30 mouse cellular contexts compared by ENCODE assay signal in genomic region chr2:25842161-25842560, GRCm38 (mm10). TPM values are rescaled to one million over a fixed set of nuclear protein-coding genes. Genes with fewer than 3 reads are reported as not detected.
DNase-seq lines count a peak whose midpoint lies in the region; ATAC-seq and TF ChIP-seq lines count a peak whose summit lies in the region.
"Had no signal": no experiment of that assay in that cellular context is flagged by ENCODE, and none has a peak within 500 bp of the region (broad histone marks: within the 10 kb centered on the region; RNA-seq: fewer than 3 reads in every experiment).

No protein-coding gene starts in this region.

- H3K4me1 ChIP-seq in forebrain, embryonic 10.5 days: peaks cover 21% of the 10 kb centered on the region
- H3K4me1 ChIP-seq in forebrain, embryonic 16.5 days (replicated peaks; ENCODE audit: control insufficient read depth, insufficient read depth, low read length): peaks cover 5% of the 10 kb centered on the region
- H3K4me1 ChIP-seq: heart, embryonic 12.5 days; liver, embryonic 13.5 days; midbrain, embryonic 13.5 days had no signal

- H3ac ChIP-seq in C2C12 (ENCODE audit: control insufficient read depth, insufficient read length, low read depth): no peak overlapping the region

- intact Hi-C loops in left cerebral cortex, adult 2 months (cut with DNase I): loop anchor here (2.0 kb wide), 1 partner anchor 23 kb away; no protein-coding TSS in a partner anchor
- intact Hi-C loops in left cerebral cortex, postnatal 14 days (cut with DNase I): no loop called here

- H3K27ac ChIP-seq in forebrain, embryonic 10.5 days: peak overlapping the region; percentile 67
- H3K27ac ChIP-seq in forebrain, embryonic 16.5 days (ENCODE audit: low read length): no peak overlapping the region
- no peak overlapping the region for H3K27ac ChIP-seq in left cerebral cortex, adult 2 months
- H3K27ac ChIP-seq: embryonic facial prominence, embryonic 10.5 days; liver, embryonic 13.5 days; midbrain, embryonic 13.5 days; neural tube, embryonic 12.5 days; stomach, postnatal 0 days had no signal

- ATAC-seq in forebrain, embryonic 16.5 days: no peak
- ATAC-seq: intestine, postnatal 0 days; midbrain, embryonic 13.5 days had no signal

- no peaks in the 10 kb centered on the region for H3K36me3 ChIP-seq in forebrain, embryonic 10.5 days (replicated peaks)
- H3K36me3 ChIP-seq in forebrain, embryonic 16.5 days (ENCODE audit: control insufficient read depth, insufficient read depth): no peaks in the 10 kb centered on the region
- H3K36me3 ChIP-seq in C2C12 (ENCODE audit: control insufficient read depth, insufficient read depth): no peaks in the 10 kb centered on the region
- H3K36me3 ChIP-seq: embryonic facial prominence, embryonic 10.5 days; heart, embryonic 12.5 days; liver, embryonic 13.5 days; midbrain, embryonic 13.5 days; neural tube, embryonic 12.5 days had no signal

- no peak overlapping the region for H3K4me3 ChIP-seq in forebrain, embryonic 10.5 days
- no peak overlapping the region for H3K4me3 ChIP-seq in forebrain, embryonic 16.5 days (replicated peaks; ENCODE audit: low read length)
- no peak overlapping the region for H3K4me3 ChIP-seq in left cerebral cortex, adult 2 months
- no peak overlapping the region for H3K4me3 ChIP-seq in C2C12 (ENCODE audit: insufficient read depth, poor library complexity, severe bottlenecking)
- H3K4me3 ChIP-seq: embryonic facial prominence, embryonic 10.5 days; heart, embryonic 12.5 days; liver, embryonic 13.5 days; midbrain, embryonic 13.5 days; neural tube, embryonic 12.5 days had no signal

- no peak for DNase-seq in forebrain, embryonic 10.5 days (ENCODE audit: extremely low spot score, low spot score)
- DNase-seq in left cerebral cortex, adult 2 months (ENCODE audit: extremely low spot score in 1 of 2, low spot score in 2 of 2): peak; percentile 37 to 43
- no peak for DNase-seq in left cerebral cortex, postnatal 14 days (ENCODE audit: low spot score in 2 of 2)
- peak; percentile 89 for DNase-seq in brain, adult 2 months (ENCODE audit: low read depth, low spot score)
- no peak for DNase-seq in lung, postnatal 10 days
- no peak for DNase-seq in heart, adult 8-10 months (ENCODE audit: low spot score)
- DNase-seq: cerebellum, adult 11 months; cerebellum, adult 9-11 months; heart, postnatal 10 days; kidney, postnatal 25 days; liver, embryonic 13.5 days; lung, adult 2 months had no signal

- WGBS in forebrain, embryonic 10.5 days: 76% methylated on average over 4 of the region's 4 CpGs
- 65% methylated on average over 4 of the region's 4 CpGs for WGBS in forebrain, embryonic 16.5 days

- H3K79me2 ChIP-seq in C2C12 (ENCODE audit: control insufficient read depth, insufficient read depth): no peaks in the 10 kb centered on the region

- H3K79me3 ChIP-seq in C2C12 (ENCODE audit: low read depth): no peaks in the 10 kb centered on the region

- no peak overlapping the region for H3K4me2 ChIP-seq in forebrain, embryonic 16.5 days (ENCODE audit: low read length)
- H3K4me2 ChIP-seq: heart, embryonic 12.5 days; liver, embryonic 13.5 days; midbrain, embryonic 13.5 days; neural tube, embryonic 12.5 days had no signal

- no peak for TF ChIP-seq CTCF in left cerebral cortex, adult 2 months (IDR thresholded peaks at IDR 0.05)
- TF ChIP-seq CTCF in C2C12 (IDR thresholded peaks at IDR 0.05; ENCODE audit: control insufficient read depth, insufficient read depth, insufficient read length): no peak

- no peak overlapping the region for H3K9ac ChIP-seq in forebrain, embryonic 16.5 days (replicated peaks; ENCODE audit: low read depth, low read length)
- H3K9ac ChIP-seq: heart, embryonic 12.5 days; liver, embryonic 13.5 days; midbrain, embryonic 13.5 days; neural tube, embryonic 12.5 days had no signal

- no peaks in the 10 kb centered on the region for H3K27me3 ChIP-seq in forebrain, embryonic 10.5 days (ENCODE audit: poor library complexity, severe bottlenecking)
- no peaks in the 10 kb centered on the region for H3K27me3 ChIP-seq in forebrain, embryonic 16.5 days (replicated peaks; ENCODE audit: control insufficient read depth, insufficient read depth, low read length)
- H3K27me3 ChIP-seq in C2C12 (ENCODE audit: control insufficient read depth, insufficient read depth, insufficient read length): peaks cover 4% of the 10 kb centered on the region
- H3K27me3 ChIP-seq: liver, embryonic 13.5 days; midbrain, embryonic 13.5 days; neural tube, embryonic 12.5 days had no signal

- H3K9me3 ChIP-seq in forebrain, embryonic 10.5 days: no peaks in the 10 kb centered on the region
- no peaks in the 10 kb centered on the region for H3K9me3 ChIP-seq in forebrain, embryonic 16.5 days (ENCODE audit: control insufficient read depth, low read length)
- H3K9me3 ChIP-seq: embryonic facial prominence, embryonic 10.5 days; heart, embryonic 12.5 days; liver, embryonic 13.5 days; megakaryocyte, embryonic 14.5 days; midbrain, embryonic 13.5 days; neural tube, embryonic 12.5 days had no signal

TF ChIP-seq in C2C12, 6 proteins besides CTCF, POLR2A, EP300 and RAD21:
- TF ChIP-seq MYOG (IDR thresholded peaks at IDR 0.05; ENCODE audit: control insufficient read depth, extremely low read depth, insufficient read length) (no peak), MYOD1 (IDR thresholded peaks at IDR 0.05; ENCODE audit: control insufficient read depth, insufficient read length, low read depth) (peak; percentile 72), MAX (IDR thresholded peaks at IDR 0.05) (peak; percentile 85), CEBPB (IDR thresholded peaks at IDR 0.05; ENCODE audit: low read depth) (no peak), USF1 (IDR thresholded peaks at IDR 0.05; ENCODE audit: low read depth) (no peak)

RNA-seq across cellular contexts. Expression of gene Sohlh1, which starts 4.9 kb away (rescaled TPM):
- polyA plus RNA-seq in forebrain, embryonic 10.5 days (2016; fragmentation: Nextera tagmentation; extraction: Ambion mirVana): not detected in 2 replicates
- not detected in 2 replicates for polyA plus RNA-seq in forebrain, embryonic 16.5 days (2015; fragmentation: Nextera tagmentation; extraction: Ambion mirVana)
- not detected for total RNA-seq in left cerebral cortex, adult 2 months (2021)
- total RNA-seq in left cerebral cortex, postnatal 14 days (2021): not detected
- polyA plus RNA-seq in C2C12 (2012; fragmentation: generic; extraction: Trizol): not detected
- total RNA-seq in heart, adult 8-10 months (2022): not detected
- total RNA-seq: common myeloid progenitor, adult 5-6 weeks; gastrocnemius, adult 8-10 months; heart, postnatal 10 days; layer of hippocampus, adult 8-10 months; left cerebral cortex, postnatal 10 days had no signal
- polyA plus RNA-seq: embryonic facial prominence, embryonic 10.5 days; frontal cortex, adult 2 months; heart, embryonic 12.5 days; hindbrain, embryonic 11.5 days; intestine, postnatal 0 days; kidney, embryonic 14.5 days; liver, embryonic 13.5 days; lung, adult 2 months; midbrain, embryonic 13.5 days; neural tube, embryonic 12.5 days had no signal

RNA-seq across cellular contexts. Expression of gene Lcn9, which starts 19.2 kb away (rescaled TPM):
- polyA plus RNA-seq in forebrain, embryonic 10.5 days (2016; fragmentation: Nextera tagmentation; extraction: Ambion mirVana): not detected in 2 replicates
- not detected in 2 replicates for polyA plus RNA-seq in forebrain, embryonic 16.5 days (2015; fragmentation: Nextera tagmentation; extraction: Ambion mirVana)
- total RNA-seq in left cerebral cortex, adult 2 months (2021): not detected
- not detected for total RNA-seq in left cerebral cortex, postnatal 14 days (2021)
- polyA plus RNA-seq in C2C12 (2012; fragmentation: generic; extraction: Trizol): not detected
- total RNA-seq in heart, adult 8-10 months (2022): not detected
- total RNA-seq: common myeloid progenitor, adult 5-6 weeks; gastrocnemius, adult 8-10 months; heart, postnatal 10 days; layer of hippocampus, adult 8-10 months; left cerebral cortex, postnatal 10 days had no signal
- polyA plus RNA-seq: embryonic facial prominence, embryonic 10.5 days; frontal cortex, adult 2 months; heart, embryonic 12.5 days; hindbrain, embryonic 11.5 days; intestine, postnatal 0 days; kidney, embryonic 14.5 days; limb, embryonic 14.5 days; liver, embryonic 13.5 days; lung, adult 2 months; midbrain, embryonic 13.5 days; neural tube, embryonic 12.5 days; stomach, postnatal 0 days; urinary bladder, adult 2 months had no signal

RNA-seq across cellular contexts. Expression of gene Kcnt1, which starts 21.4 kb away (rescaled TPM):
- polyA plus RNA-seq in forebrain, embryonic 10.5 days (2016; fragmentation: Nextera tagmentation; extraction: Ambion mirVana): 0.40 and 1.4 TPM in 2 replicates
- polyA plus RNA-seq in forebrain, embryonic 16.5 days (2015; fragmentation: Nextera tagmentation; extraction: Ambion mirVana): 6.0 and 13.3 TPM in 2 replicates
- 100 to 1,000 TPM; 127 to 142 TPM for total RNA-seq in left cerebral cortex, adult 2 months (2021)
- 100 to 1,000 TPM; 114 to 120 TPM for total RNA-seq in left cerebral cortex, postnatal 14 days (2021)
- not detected for polyA plus RNA-seq in C2C12 (2012; fragmentation: generic; extraction: Trizol)
- under 1 TPM; 0.44 to 0.90 (median 0.59) TPM for total RNA-seq in heart, adult 8-10 months (2022)
- total RNA-seq: common myeloid progenitor, adult 5-6 weeks had no signal
- polyA plus RNA-seq: heart, embryonic 12.5 days had no signal

RNA-seq across cellular contexts. Expression of gene Glt6d1, which starts 26.5 kb away (rescaled TPM):
- polyA plus RNA-seq in forebrain, embryonic 10.5 days (2016; fragmentation: Nextera tagmentation; extraction: Ambion mirVana): not detected in 2 replicates
- polyA plus RNA-seq in forebrain, embryonic 16.5 days (2015; fragmentation: Nextera tagmentation; extraction: Ambion mirVana): not detected in 2 replicates
- not detected for total RNA-seq in left cerebral cortex, adult 2 months (2021)
- not detected for total RNA-seq in left cerebral cortex, postnatal 14 days (2021)
- not detected for polyA plus RNA-seq in C2C12 (2012; fragmentation: generic; extraction: Trizol)
- not detected for total RNA-seq in heart, adult 8-10 months (2022)
- total RNA-seq: common myeloid progenitor, adult 5-6 weeks; gastrocnemius, adult 8-10 months; heart, postnatal 10 days; layer of hippocampus, adult 8-10 months; left cerebral cortex, postnatal 10 days had no signal
- polyA plus RNA-seq: embryonic facial prominence, embryonic 10.5 days; frontal cortex, adult 2 months; heart, embryonic 12.5 days; hindbrain, embryonic 11.5 days; intestine, postnatal 0 days; kidney, embryonic 14.5 days; limb, embryonic 14.5 days; liver, embryonic 13.5 days; lung, adult 2 months; midbrain, embryonic 13.5 days; neural tube, embryonic 12.5 days; stomach, postnatal 0 days; urinary bladder, adult 2 months had no signal

Comparison
In these comparisons a context has a peak if more than half of its experiments do, and no peak if none do; other contexts are left out.
1. DNase-seq: peak in left cerebral cortex, adult 2 months (2 of 2) and brain, adult 2 months (single experiment); none in forebrain, embryonic 10.5 days (single experiment), left cerebral cortex, postnatal 14 days (0 of 2), lung, postnatal 10 days (single experiment) and heart, adult 8-10 months (single experiment).
2. RNA of gene Kcnt1, which starts 21.4 kb away (total RNA-seq): 127 to 142 TPM in left cerebral cortex, adult 2 months and 114 to 120 TPM in left cerebral cortex, postnatal 14 days; 0.44 to 0.90 TPM in heart, adult 8-10 months; every median in the first group is over 10 times any median in the second.